Mouse (Mus musculus): ENCODE results near the gene Fgfr1op.

- no peak for TF ChIP-seq CTCF (IDR thresholded peaks at IDR 0.05; ENCODE audit: low read depth)
- no peak for TF ChIP-seq EP300 (IDR thresholded peaks at IDR 0.05; ENCODE audit: low read depth)
These were observed 66.8 kb downstream of the Fgfr1op start for GRCm38 (mm10) chr17:8232089-8232488.

Measured in heart, postnatal 0 days (tissue).